Mouse (Mus musculus): ENCODE results near the gene Noct. TPM values are rescaled to one million over a fixed set of nuclear protein-coding genes. Genes with fewer than 3 reads are reported as not detected.
A peak's percentile ranks its signal among the peaks of the same experiment; 100 is the strongest.
"Not testable (repeated sequence)": the region's sequence is repeated elsewhere in the genome, so short reads cannot be mapped to it uniquely, and the experiment has no call there.

The Noct gene
- 10.4 and 12.2 TPM in 2 replicates for polyA plus RNA-seq (2014; fragmentation: Nextera tagmentation; extraction: Ambion mirVana)

- Histone ChIP-seq H3K4me2 (peak within 1 kb of the TSS; percentile 80), H3K9ac (ENCODE audit: low read depth, low read length) (peak within 1 kb of the TSS; percentile 97), H3K9me3 (replicated peaks; ENCODE audit: control insufficient read depth, low read length) (no peaks in the 10 kb centered on the region), H3K36me3 (ENCODE audit: control insufficient read depth, insufficient read depth, low read length) (no peaks in the 10 kb centered on the region), H3K27me3 (ENCODE audit: control insufficient read depth, insufficient read depth, low read length) (no peaks in the 10 kb centered on the region), H3K27ac (ENCODE audit: low read depth, low read length) (peak within 1 kb of the TSS; percentile 97), H3K4me1 (ENCODE audit: control insufficient read depth, insufficient read depth, low read length) (peaks cover 29% of the 10 kb centered on the region), H3K4me3 (ENCODE audit: low read depth, low read length) (peak within 1 kb of the TSS; percentile 95)
- WGBS (ENCODE audit: insufficient replicate concordance), result under 1% methylated on average over 82 of the region's 100 CpGs
- ATAC-seq (replicated peaks; ENCODE audit: insufficient number of reproducible peaks, low FRiP score, low TSS enrichment), result peak; percentile 89
Observed at GRCm38 (mm10) chr3:51224363-51225225, at the start of gene Noct. Gene Noct, plus strand, starts transcription at chr3:51224447.

GRCm38 (mm10) chr3:51178158-51178557, 46.1 kb upstream of the Noct start:
- ATAC-seq (replicated peaks; ENCODE audit: insufficient number of reproducible peaks, low FRiP score, low TSS enrichment), result no peak
- 40% methylated on average over 10 of the region's 10 CpGs for WGBS (ENCODE audit: insufficient replicate concordance)
- H3K4me2 ChIP-seq, result no peak overlapping the region

GRCm38 (mm10) chr3:51179460-51180146, 44.6 kb upstream of the Noct start:
- Histone ChIP-seq H3K9me3 (replicated peaks; ENCODE audit: control insufficient read depth, low read length) (no peaks in the 10 kb centered on the region), H3K4me2 (no peak overlapping the region)
- 91% methylated on average over 6 of the region's 6 CpGs for WGBS (ENCODE audit: insufficient replicate concordance)

More at GRCm38 (mm10) chr3:51178158-51178557, 46.1 kb upstream of the Noct start:
- Histone ChIP-seq H3K27ac (ENCODE audit: low read depth, low read length) (no peak overlapping the region), H3K36me3 (ENCODE audit: control insufficient read depth, insufficient read depth, low read length) (no peaks in the 10 kb centered on the region), H3K4me1 (ENCODE audit: control insufficient read depth, insufficient read depth, low read length) (no peaks in the 10 kb centered on the region), H3K27me3 (ENCODE audit: control insufficient read depth, insufficient read depth, low read length) (no peaks in the 10 kb centered on the region), H3K9ac (ENCODE audit: low read depth, low read length) (no peak overlapping the region), H3K9me3 (replicated peaks; ENCODE audit: control insufficient read depth, low read length) (no peaks in the 10 kb centered on the region), H3K4me3 (ENCODE audit: low read depth, low read length) (no peak overlapping the region)

GRCm38 (mm10) chr3:51180341-51180940, 43.8 kb upstream of the Noct start:
- WGBS (ENCODE audit: insufficient replicate concordance), result 76% methylated on average over 8 of the region's 8 CpGs
- no peaks in the 10 kb centered on the region for H3K36me3 ChIP-seq (ENCODE audit: control insufficient read depth, insufficient read depth, low read length)
- no peaks in the 10 kb centered on the region for H3K9me3 ChIP-seq (replicated peaks; ENCODE audit: control insufficient read depth, low read length)
- H3K4me1 ChIP-seq (ENCODE audit: control insufficient read depth, insufficient read depth, low read length), result no peaks in the 10 kb centered on the region
- no peak overlapping the region for H3K9ac ChIP-seq (ENCODE audit: low read depth, low read length)
- H3K4me2 ChIP-seq, result no peak overlapping the region
- H3K27me3 ChIP-seq (ENCODE audit: control insufficient read depth, insufficient read depth, low read length), result no peaks in the 10 kb centered on the region
- H3K4me3 ChIP-seq (ENCODE audit: low read depth, low read length), result no peak overlapping the region
- ATAC-seq (replicated peaks; ENCODE audit: insufficient number of reproducible peaks, low FRiP score, low TSS enrichment), result no peak
- H3K27ac ChIP-seq (ENCODE audit: low read depth, low read length), result no peak overlapping the region

More at GRCm38 (mm10) chr3:51179460-51180146, 44.6 kb upstream of the Noct start:
- no peak overlapping the region for H3K9ac ChIP-seq (ENCODE audit: low read depth, low read length)
- H3K36me3 ChIP-seq (ENCODE audit: control insufficient read depth, insufficient read depth, low read length), result no peaks in the 10 kb centered on the region
- H3K4me1 ChIP-seq (ENCODE audit: control insufficient read depth, insufficient read depth, low read length), result no peaks in the 10 kb centered on the region
- no peak for ATAC-seq (replicated peaks; ENCODE audit: insufficient number of reproducible peaks, low FRiP score, low TSS enrichment)
- no peaks in the 10 kb centered on the region for H3K27me3 ChIP-seq (ENCODE audit: control insufficient read depth, insufficient read depth, low read length)
- H3K4me3 ChIP-seq (ENCODE audit: low read depth, low read length), result no peak overlapping the region
- no peak overlapping the region for H3K27ac ChIP-seq (ENCODE audit: low read depth, low read length)

GRCm38 (mm10) chr3:51182455-51182854, 41.8 kb upstream of the Noct start:
- Histone ChIP-seq H3K9me3 (replicated peaks; ENCODE audit: control insufficient read depth, low read length) (no peaks in the 10 kb centered on the region), H3K4me3 (ENCODE audit: low read depth, low read length) (no peak overlapping the region), H3K4me2 (no peak overlapping the region), H3K27ac (ENCODE audit: low read depth, low read length) (no peak overlapping the region), H3K36me3 (ENCODE audit: control insufficient read depth, insufficient read depth, low read length) (no peaks in the 10 kb centered on the region), H3K4me1 (ENCODE audit: control insufficient read depth, insufficient read depth, low read length) (no peaks in the 10 kb centered on the region), H3K9ac (ENCODE audit: low read depth, low read length) (no peak overlapping the region), H3K27me3 (ENCODE audit: control insufficient read depth, insufficient read depth, low read length) (no peaks in the 10 kb centered on the region)
- 74% methylated on average over 5 of the region's 5 CpGs for WGBS (ENCODE audit: insufficient replicate concordance)
- ATAC-seq (replicated peaks; ENCODE audit: insufficient number of reproducible peaks, low FRiP score, low TSS enrichment), result no peak

GRCm38 (mm10) chr3:51183508-51183907, 40.7 kb upstream of the Noct start:
- not testable (repeated sequence) for H3K4me2 ChIP-seq; H3K27ac ChIP-seq (ENCODE audit: low read depth, low read length); ATAC-seq (replicated peaks; ENCODE audit: insufficient number of reproducible peaks, low FRiP score, low TSS enrichment); H3K9me3 ChIP-seq (replicated peaks; ENCODE audit: control insufficient read depth, low read length); H3K9ac ChIP-seq (ENCODE audit: low read depth, low read length); H3K27me3 ChIP-seq (ENCODE audit: control insufficient read depth, insufficient read depth, low read length); H3K4me3 ChIP-seq (ENCODE audit: low read depth, low read length); H3K4me1 ChIP-seq (ENCODE audit: control insufficient read depth, insufficient read depth, low read length); H3K36me3 ChIP-seq (ENCODE audit: control insufficient read depth, insufficient read depth, low read length)
- 63% methylated on average over 1 of the region's 1 CpGs for WGBS (ENCODE audit: insufficient replicate concordance)

GRCm38 (mm10) chr3:51183967-51184366, 40.3 kb upstream of the Noct start:
- not testable (repeated sequence) for H3K36me3 ChIP-seq (ENCODE audit: control insufficient read depth, insufficient read depth, low read length); H3K27me3 ChIP-seq (ENCODE audit: control insufficient read depth, insufficient read depth, low read length); H3K9me3 ChIP-seq (replicated peaks; ENCODE audit: control insufficient read depth, low read length); H3K4me2 ChIP-seq; H3K27ac ChIP-seq (ENCODE audit: low read depth, low read length); H3K4me1 ChIP-seq (ENCODE audit: control insufficient read depth, insufficient read depth, low read length); ATAC-seq (replicated peaks; ENCODE audit: insufficient number of reproducible peaks, low FRiP score, low TSS enrichment); H3K4me3 ChIP-seq (ENCODE audit: low read depth, low read length); H3K9ac ChIP-seq (ENCODE audit: low read depth, low read length)
- 70% methylated on average over 3 of the region's 3 CpGs for WGBS (ENCODE audit: insufficient replicate concordance)

- Histone ChIP-seq H3K9me3 (replicated peaks; ENCODE audit: control insufficient read depth, low read length) (no peaks in the 10 kb centered on the region), H3K36me3 (ENCODE audit: control insufficient read depth, insufficient read depth, low read length) (no peaks in the 10 kb centered on the region), H3K9ac (ENCODE audit: low read depth, low read length) (no peak overlapping the region), H3K4me3 (ENCODE audit: low read depth, low read length) (no peak overlapping the region), H3K27ac (ENCODE audit: low read depth, low read length) (no peak overlapping the region), H3K4me2 (no peak overlapping the region), H3K27me3 (ENCODE audit: control insufficient read depth, insufficient read depth, low read length) (no peaks in the 10 kb centered on the region), H3K4me1 (ENCODE audit: control insufficient read depth, insufficient read depth, low read length) (no peaks in the 10 kb centered on the region)
- no peak for ATAC-seq (replicated peaks; ENCODE audit: insufficient number of reproducible peaks, low FRiP score, low TSS enrichment)
- 82% methylated on average over 10 of the region's 10 CpGs for WGBS (ENCODE audit: insufficient replicate concordance)
Observed at GRCm38 (mm10) chr3:51184715-51185114, 39.5 kb upstream of the Noct start.
